Mouse (Mus musculus): Measurements from ENCODE around the gene Mecom.

GRCm38 (mm10) chr3:30394911-30395310 lies 152.9 kb downstream of the Mecom start:
- TF ChIP-seq ZNF384 (IDR thresholded peaks at IDR 0.05; ENCODE audit: low read depth, low read length) (no peak), HCFC1 (IDR thresholded peaks at IDR 0.05; ENCODE audit: borderline replicate concordance, insufficient read depth, low read length) (no peak), CHD2 (IDR thresholded peaks at IDR 0.05; ENCODE audit: low read depth, low read length) (no peak), ZC3H11A (IDR thresholded peaks at IDR 0.05; ENCODE audit: borderline replicate concordance, low read depth, low read length) (no peak)
